Mouse (Mus musculus) layer of hippocampus, adult 9-11 months (tissue): ENCODE measurements around the gene C5ar1.
"Not testable (repeated sequence)": the region's sequence is repeated elsewhere in the genome, so short reads cannot be mapped to it uniquely, and the experiment has no call there.

Source experiments
- DNase-seq: peaks from one replicate; pipeline ENCODE4 v3.0.0; 2022

The C5ar1 gene

DNA sequence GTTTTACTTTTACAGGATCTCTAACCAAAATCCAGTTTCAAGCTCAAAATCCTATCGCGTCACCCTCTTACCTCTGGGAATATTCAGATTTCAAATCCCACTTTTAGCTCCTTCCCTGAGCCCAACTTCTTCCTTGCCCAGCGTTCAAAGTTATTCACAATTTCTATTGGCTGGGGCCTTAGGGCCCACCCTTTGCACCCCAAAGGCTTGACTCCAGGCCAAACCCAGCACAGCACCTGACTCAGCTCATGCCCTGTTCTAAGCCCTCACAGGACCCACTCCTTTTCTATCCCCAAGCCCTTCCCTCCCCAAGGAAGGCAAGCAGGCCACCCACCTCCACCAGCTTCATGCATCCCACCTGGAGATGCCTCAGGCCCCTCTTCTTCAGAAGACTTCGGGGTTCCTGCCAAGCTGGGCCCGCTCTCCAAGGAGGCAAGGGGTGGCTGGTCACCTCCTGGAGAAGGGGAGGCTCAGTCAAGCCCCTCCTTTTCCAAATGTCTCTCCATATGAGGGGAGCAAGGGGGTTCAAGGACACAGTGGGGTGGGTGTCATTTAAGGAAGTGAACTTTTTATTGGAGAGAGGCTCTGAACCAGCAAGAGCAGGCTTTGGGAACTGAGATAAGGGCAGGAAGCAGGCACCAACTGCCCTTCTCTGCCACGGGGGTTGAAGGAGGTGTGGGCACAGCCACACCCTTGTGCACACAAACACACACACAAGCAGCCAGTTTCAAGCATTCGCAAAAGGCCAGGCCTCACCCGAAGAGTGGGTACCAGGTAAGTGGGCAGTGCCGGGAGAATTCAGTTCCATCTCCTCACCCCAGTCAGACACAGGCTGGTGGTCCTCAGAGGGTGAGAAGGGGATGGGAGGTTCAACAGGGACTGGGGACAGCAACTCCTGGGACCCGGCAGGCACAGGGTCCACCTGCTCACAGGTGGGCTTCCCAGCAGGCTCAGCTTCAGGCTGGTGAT lies 15.9 kb upstream of the C5ar1 start:
- DNase-seq: no peak

DNA sequence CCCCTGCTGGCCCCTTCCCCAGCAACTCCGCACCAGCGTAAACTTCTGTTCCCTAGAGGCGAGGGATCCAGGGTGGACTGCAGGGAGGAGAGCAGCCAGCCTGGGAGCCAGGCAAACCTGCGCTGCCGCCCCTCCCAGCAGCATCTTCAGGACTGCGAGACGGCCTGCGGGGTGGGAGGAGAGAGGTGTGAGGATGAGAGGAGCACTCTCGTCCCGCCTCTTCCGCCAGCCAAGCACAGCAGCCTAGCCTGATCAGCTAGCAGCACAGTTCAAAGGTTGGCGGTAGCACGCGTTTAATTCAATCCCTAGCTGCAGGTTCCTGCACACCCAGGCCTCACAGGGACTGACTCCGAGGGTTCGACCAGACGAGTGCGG lies 14.4 kb upstream of the C5ar1 start:
- peak; percentile 63 for DNase-seq

DNA sequence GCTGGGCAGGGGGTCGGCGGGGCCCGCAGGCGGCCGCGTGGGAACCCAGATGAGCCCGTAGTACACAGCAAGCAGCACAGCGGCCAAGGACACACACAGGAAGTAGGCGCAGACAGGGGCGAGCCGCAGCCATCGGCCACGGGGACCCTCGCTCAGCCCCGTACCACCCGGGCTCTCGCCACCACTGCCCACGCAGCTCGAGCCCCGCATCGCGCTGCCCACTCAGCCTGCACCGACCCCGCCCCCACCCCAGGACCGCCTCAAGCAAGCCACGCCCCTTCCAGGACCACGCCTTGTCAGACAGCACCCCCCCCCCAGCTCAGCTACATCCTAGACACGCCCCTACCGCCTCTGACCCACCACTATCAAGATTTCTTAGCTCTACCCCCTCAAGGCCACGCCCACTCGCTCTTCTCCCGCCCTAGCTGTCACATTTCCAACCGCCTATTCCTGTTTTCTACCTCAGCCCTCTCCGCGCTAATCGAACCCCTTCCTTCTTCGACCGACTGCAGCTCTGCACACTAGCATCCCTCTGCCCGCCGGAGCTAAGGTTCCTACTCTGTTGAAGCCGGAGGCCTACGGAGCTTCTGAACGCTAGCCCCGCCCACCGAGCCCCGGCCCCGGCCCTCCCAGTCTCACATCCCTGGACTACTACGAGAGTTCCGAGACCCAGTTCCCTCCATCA lies 13.9 kb upstream of the C5ar1 start, which contains the start of gene Inafm1:
Gene Inafm1 (minus strand): TSS at position 537 of the 685 bp plus-strand sequence.
- DNase-seq: peak; percentile 93

DNA sequence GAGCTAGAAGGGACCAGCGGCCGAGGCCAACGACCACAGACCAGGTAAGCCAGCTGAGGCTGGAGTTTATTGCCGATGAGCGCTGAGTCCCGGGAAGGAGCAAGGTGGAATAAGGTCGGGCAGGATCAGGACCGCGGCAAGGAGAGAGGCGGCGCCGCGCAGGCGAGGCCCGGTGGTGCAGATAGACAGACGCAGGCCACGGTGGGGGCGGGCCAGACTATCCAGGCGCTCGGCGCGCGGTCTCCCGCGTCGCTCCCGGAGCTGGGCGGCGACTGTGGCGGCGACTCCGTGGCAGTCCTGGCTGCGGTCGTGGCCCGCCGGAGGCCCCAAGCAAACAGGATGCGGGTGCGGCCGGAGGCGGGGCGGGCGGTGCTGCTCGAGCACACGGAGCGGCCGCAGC lies 13.3 kb upstream of the C5ar1 start:
- peak; percentile 74 for DNase-seq

DNA sequence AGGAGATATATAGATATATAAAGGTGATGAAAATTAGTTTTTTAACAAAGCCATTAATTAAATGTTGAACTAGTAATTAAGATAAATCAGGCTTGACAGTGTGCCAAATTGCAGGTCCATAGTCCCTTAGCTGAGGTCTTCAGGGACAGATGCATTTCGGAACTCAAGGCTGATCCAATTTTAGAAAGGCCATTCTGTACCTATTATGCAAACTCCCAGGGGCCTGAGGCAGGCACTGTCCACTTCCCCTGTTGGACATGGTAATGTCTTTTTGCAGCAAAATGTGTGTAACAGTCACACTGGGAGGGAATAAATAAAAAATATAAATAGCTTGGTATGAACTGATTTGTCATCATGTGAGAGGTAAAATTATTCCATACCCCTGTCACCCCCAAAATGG lies 11.8 kb upstream of the C5ar1 start:
- DNase-seq: no peak

DNA sequence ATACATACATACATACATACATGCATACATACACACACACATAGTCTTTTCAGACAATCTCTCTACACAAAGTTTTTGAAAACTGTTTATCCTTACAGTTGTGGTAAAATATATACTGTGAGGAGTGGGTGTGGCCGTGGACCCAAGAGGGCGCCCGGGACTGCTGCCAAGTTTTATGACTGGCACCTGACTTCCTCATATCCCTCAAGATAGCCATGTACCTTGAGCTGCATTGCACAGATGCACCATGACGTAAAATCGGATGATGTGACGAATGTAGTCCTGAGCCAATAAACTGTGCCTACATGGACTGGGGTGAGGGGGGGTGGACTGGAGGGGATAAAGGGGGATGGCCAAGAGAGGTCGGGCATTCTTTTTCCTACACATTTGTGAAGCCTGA lies 7.3 kb upstream of the C5ar1 start:
- not testable (repeated sequence) for DNase-seq

DNA sequence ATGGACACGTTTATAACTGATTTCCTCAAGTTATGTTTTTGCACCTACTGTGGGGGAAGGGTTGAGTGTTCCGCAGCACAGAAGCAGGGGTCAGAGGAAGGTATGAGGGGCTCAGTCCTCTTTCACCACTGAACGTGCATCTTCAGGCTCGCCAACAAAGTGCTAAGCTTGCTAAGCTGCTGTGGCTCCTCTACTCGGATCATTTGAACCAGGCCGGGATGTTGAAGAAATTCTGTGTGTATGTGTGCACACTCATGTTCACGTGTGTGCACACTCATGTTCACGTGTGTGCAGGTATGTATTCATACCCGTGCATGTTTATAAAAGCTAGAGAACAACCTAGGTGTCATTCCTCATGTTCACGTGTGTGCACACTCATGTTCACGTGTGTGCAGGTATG lies 6.5 kb upstream of the C5ar1 start:
- no peak for DNase-seq

DNA sequence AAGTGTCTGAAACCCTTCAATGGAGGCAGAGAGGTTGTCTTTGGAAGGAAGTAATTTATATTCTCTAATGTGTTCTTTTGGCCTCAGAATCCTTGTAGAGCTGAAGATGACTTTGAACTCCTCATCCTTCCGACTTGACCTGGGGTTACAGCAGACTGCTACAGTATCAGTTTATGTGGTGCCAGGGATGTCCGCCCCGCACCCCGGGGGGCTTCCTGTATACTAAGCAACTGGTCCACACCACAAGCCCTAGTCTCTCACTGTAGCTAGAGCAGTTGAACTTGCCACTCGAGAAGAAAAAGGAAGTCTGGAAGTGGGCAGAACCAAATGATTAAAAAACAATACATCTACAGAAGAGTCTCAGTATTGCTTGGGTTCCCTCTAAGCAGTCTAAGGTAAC lies 4.5 kb upstream of the C5ar1 start:
- no peak for DNase-seq

DNA sequence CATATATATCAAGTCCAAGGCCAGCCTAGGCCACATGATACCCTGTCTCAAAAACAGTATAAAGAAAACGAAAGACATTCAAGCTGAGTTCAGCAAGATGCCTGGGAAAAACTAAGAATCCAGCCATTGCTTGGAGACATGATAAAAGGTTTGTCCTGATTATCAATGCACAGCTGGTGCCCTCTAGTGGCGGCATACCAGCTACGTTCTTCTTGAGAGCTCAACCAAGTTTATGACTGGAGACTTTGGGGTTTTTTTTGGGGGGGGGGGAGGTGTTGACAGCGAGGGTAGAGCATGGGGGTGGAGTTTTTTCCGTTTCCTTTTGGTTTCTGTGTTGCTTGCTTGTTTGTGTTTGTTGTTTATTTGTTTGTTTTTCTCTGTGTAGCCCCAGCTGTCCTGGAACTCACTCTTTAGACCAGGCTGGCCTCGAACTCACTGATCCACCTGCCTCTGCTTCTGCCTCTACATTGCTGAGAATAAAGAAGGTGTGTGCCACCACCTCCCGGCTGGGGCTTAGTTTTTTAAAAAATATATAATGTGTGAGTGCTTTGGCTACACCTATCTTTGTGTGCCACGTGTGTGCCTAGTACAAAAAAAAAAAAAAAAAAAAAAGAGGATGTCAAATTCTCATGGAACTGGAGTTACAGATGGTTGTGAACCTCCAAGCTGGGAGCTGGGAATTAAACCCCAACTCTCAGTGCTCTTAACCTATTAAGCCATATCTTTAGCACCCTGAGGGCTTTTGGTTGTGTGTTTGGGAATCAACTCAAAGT lies 3.9 kb upstream of the C5ar1 start:
- peak; percentile 69 for DNase-seq

DNA sequence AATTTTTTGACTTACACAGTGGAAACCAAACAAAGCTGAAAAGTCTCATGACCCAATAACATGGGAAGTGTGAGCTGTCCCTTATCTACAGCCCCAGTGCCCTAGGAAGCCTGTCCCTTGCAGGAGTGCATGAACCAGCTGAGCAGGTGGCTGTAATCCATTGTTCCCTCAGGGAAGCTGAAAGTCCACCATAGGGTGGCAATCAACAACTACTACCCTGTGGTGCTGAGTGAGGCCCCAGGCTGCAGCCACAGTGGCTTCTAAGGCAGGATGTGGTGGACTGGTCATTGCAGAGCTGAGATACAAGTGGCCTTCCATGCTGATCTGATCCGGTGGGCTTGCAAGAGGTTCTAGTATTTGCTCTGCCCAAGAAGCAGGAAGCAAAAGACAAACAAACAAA lies 1.8 kb upstream of the C5ar1 start:
- no peak for DNase-seq

DNA sequence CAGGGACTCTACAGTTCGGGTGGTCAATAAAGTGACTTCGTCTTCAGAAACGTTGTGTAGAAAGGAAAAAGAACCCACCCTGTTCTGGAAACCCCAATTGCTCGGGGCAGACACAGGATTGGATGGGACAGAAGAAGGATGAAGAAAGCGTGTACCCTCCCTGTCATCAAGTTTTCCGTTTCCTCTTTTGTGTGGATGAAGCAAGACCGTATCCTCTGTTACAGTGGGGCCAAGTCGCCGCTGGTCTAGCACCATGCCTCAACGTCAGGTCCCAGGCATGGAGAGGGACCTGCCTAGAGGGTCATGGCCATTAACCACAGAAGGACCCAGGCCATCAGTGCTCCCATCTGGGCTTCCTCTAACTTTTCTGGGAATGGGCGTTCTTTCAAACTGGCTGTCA lies 1.5 kb downstream of the C5ar1 start:
- DNase-seq: peak; percentile 51

DNA sequence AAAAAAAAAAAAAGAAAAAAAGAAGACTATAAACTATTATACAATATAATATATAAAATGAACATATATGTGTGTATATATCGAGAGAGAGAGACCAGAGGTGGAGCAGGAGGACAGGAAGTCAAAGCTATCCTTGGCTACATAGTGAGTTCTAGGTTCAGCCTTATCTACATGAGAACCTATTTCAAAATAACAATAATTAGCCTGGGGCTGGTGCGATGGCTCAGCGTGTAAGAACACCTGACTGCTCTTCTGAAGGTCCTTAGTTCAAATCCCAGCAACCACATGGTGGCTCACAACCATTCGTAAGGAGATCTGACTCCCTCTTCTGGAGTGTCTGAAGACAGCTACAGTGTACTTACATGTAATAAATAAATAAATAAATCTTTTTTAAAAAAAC lies 3.4 kb downstream of the C5ar1 start:
- DNase-seq: not testable (repeated sequence)

DNA sequence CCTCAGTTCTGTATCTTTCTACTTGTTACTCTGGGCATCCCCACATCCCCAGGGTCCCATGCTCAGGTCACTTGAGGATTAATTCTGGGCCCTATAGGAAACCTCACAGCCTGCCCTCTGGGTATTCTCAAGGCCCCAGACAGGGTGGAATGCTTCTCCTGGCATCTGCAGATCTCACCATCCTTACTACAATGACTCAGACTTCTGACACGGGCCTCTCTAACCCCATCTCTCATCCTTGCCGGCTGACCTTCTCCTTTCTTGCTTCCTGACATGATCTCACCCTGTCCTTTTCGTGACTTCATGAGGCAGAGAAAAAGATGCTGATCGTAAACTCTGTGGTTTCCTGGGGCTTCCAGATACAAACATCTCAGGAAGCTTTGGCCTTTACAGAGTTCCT lies 5.1 kb downstream of the C5ar1 start:
- DNase-seq: peak; percentile 57

DNA sequence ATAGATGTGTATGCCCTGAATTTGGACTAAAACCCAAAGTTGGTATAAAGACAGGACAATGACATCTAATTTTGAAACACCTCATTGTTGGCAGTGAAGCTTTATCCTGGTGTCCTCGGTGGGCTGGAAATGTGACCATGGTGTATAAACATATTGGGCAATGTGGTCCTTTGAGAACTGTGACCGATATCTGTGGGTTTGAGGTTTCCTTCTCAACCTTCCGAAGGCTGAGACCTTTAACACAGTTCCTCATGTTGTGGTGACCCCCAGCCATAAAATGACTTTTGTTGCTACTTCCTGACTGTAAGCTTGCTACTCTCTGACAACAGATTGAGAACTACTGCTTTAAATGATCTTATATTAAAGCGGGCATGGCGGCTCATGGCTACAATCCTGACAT lies 8.7 kb downstream of the C5ar1 start:
- DNase-seq: no peak

DNA sequence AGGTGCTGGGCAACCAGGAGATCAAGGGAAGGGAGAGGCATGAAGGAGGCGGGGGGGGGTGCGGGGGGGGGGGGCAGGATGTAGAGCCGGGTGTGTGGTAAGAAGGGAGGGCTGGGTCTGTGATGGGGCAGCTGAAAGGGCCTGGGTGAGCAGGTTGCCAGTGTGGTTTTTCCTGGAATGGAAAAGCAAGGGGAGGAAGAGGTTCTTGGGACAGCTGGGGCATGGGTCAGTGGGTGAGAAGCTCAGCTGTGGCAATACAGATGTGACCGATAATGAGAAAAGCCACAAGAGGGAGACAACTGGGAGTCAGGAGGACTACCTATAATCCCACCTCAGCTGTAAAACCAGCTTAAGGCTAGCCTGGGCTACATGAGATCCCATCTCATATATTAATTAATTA lies 13.4 kb downstream of the C5ar1 start:
- DNase-seq: no peak

DNA sequence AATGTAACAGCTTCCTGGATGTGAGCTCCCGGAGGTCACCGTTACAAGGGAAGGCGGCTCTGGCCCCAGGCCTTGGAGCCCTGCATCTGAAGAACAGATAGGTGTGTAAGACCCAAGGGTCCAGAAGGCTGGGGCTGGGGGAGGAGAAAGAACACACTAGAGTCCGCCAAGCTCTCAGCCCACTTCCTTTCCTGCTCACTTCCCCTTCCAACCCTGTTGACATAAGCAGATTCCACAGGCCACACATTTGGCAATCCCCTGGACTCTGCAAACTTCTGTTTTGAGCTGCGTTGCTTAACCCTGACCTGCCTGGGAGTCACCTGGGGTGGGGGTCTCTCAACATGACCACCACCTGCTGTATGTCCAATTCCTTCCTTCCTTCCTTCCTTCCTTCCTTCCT lies 15.3 kb downstream of the C5ar1 start, which contains the start of gene C5ar2:
Gene C5ar2 (minus strand): TSS at position 88 of the 400 bp plus-strand sequence.
- peak; percentile 75 for DNase-seq

DNA sequence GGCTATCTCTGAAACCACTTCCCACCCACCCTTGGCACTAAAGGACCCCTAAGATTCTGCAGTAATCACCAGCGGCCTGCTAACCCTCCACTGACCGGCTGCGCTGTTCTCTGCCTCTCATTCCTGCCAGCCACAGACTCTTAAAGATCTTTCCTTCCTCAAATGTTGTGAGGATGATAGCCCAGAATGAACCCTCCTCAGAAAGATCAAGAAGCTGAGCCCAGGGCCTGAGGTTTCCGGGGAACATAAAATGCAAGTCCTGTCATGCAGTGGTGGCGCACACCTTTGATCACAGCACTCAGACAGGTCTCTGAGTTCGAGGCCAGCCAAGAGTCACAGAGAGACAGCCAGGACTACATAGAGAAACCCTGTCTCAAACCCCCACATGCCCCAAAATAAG lies 17.1 kb downstream of the C5ar1 start:
- DNase-seq: no peak

DNA sequence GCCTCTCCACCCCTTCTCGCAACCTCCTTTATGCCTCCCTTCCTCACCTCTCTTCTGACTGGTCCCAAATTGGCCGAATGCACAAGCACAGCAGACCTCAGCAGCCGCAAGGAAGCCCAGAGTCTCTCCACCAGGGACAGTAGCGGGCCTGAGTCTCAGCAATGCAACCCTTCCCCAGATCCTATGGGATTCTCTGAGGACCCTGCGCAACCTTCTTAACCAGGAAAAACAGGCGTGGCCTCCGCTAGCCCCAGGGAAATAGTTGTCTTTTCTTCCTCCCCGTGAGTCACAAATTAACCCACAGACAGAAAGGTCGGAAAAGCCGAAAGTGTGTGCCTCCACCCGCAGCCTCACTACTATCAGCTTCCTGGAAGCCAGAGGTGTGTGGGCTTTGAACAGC lies 17.6 kb downstream of the C5ar1 start:
- no peak for DNase-seq

DNA sequence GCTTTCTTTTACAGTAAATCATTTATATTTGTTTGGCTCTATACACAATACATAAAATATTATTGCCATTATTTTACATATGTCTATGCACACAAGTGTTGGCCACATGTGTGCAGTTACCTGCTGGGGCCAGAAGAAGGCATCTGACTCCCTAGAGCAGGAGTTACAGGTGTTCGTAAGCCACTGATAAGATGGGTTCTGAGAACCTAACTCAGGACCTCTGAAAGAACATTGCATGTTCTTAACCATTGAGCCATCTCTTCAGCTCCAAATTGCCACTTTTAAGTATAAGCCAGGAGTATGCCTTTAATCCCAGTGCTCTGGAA lies 18.4 kb downstream of the C5ar1 start:
- DNase-seq: no peak

DNA sequence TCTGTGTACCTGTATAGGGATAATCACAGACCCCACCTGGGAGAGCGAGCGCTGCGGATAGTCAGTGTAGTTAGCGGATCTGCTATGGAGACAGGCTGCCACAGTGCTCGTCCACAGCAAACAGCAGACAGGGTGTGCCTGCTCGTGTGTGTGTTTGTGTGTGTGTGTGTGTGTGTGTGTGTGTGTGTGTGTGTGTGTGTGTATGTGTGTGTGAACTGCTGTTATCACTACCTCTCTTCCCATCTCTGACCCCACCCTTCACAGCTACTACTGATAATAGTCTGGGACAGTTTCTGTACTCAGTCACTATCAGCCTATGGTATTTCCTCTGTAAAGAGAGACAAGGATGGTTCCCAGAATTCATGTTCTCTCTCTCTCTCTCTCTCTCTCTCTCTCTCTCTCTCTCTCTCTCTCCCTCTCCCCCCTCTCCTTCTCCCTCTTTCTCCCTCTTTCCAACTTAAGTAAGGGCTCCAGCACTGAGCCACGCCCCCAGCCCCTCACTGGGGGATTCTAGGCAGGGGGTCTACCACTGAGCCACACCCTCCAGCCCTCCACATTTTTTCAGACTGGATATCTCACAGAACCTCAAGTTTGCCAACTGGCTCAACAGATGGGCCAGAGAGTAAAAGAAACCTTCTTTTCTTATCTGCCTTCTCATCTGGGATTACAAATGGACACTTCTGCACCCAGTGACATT lies 18.9 kb downstream of the C5ar1 start:
- DNase-seq: no peak

DNA sequence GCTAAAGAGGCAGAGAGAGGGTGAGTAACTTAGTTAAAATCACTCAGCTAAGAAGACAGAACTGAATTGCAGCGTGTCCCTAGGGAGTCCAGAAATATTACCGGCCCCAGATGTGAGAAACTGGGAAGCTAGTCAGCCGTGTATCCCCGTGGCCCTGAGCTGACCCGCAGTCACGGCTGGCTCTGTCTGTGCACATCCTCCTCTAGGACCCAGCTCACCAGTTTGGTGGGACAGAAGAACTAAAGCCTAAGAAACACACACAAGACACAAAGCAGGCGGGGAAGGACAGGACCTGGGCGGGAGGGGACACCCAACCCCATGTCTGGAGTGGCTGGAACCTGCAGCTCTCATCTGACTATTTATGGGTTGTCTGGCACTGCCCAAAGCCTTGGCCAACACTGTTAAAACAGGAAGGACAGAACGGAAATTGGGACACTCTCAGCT lies 19.8 kb downstream of the C5ar1 start:
- peak; percentile 71 for DNase-seq

DNA sequence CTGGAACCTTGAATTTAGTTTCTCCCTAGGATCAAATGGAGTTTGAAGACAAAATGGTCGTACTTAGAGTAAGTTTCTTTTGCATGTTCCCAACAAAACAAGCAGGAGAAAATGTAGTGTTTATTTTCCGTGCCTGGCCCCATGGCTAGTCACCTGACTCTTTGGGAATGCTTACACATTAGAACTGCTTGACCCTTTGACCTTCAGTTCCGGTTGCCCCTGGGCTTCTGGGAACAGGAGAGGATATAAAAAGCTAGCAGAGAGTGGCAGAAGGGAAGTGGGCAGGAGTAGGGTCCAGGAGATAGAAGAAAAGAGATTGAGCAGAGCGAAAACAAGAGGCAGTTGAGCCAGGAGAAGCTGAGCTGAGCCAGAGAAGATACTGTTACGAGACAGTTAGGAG lies 29.5 kb downstream of the C5ar1 start:
- no peak for DNase-seq
